Mouse (Mus musculus): ENCODE measurements around the gene Ttc39d.

- TF ChIP-seq GATA1 (IDR thresholded peaks at IDR 0.05; ENCODE audit: borderline replicate concordance, low read length) (no peak), FLI1 (IDR thresholded peaks at IDR 0.05; ENCODE audit: low read length) (no peak)
Observed at GRCm38 (mm10) chr17:80175386-80175739, 31.9 kb upstream of the Ttc39d start.

Measured in megakaryocyte, embryonic 14.5 days (primary cell).